Mouse (Mus musculus): ENCODE data around the gene Slc8a1. TPM values are rescaled to one million over a fixed set of nuclear protein-coding genes. Genes with fewer than 3 reads are reported as not detected.
A peak's percentile ranks its signal among the peaks of the same experiment; 100 is the strongest.

The Slc8a1 gene
- polyA plus RNA-seq, 1 experiment from 2014 or later, result 84.6 TPM

DNA sequence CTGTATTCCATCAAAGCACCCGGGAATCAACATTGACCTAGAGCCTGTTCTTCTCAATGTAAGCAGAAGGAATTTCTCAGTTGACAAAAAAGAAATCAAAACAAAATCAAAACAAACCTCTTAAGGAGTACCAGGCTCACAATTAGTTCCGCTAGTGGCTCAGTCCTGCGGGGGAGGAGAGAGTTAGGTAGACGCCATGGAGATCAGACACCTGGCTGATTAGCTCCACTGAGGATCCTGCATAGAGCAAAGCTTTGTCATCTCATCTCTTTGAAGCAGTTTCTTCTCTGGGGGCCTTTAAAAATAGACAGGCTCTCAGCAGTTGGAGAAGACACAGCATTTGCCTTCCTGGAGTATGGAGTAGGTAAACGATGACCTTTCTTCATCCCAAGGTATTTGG, 192.2 kb downstream of the Slc8a1 start:
- 75% methylated on average over 5 of the region's 5 CpGs for WGBS
- Histone ChIP-seq H3K9ac (ENCODE audit: low read length) (no peak overlapping the region), H3K4me2 (ENCODE audit: low read depth, low read length) (no peak overlapping the region), H3K36me3 (ENCODE audit: control insufficient read depth, insufficient read depth) (peaks cover 3% of the 10 kb centered on the region), H3K27ac (ENCODE audit: low read length) (no peak overlapping the region; the same call in 1 of the 2 replicates), H3K27me3 (ENCODE audit: control insufficient read depth, insufficient read depth, low read length) (no peaks in the 10 kb centered on the region), H3K4me1 (ENCODE audit: control insufficient read depth, insufficient read depth, low read length) (peaks cover 50% of the 10 kb centered on the region), H3K9me3 (replicated peaks; ENCODE audit: control insufficient read depth, low read length) (no peaks in the 10 kb centered on the region), H3K4me3 (ENCODE audit: low read length) (no peak overlapping the region)
- ATAC-seq (replicated peaks; ENCODE audit: extremely low read depth, insufficient read depth, low FRiP score), result no peak

DNA sequence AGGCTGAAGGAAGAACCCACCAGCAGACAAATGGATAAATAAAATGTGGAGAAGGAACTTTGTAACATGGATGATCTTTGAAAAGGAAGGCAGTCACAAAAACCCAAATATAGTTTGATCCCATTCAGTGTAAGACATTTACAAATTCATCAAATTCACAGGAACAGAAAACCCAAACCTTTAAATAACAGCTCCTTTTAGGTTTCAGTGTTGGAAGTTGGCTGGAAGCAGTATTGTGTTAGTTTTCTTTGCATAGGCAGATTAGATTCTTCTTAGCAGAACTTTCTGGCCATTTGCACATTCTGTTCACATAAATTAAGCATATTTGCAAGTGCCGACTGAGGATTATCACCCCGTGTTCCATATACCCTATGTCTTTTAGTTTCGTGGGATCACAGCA, 193.3 kb downstream of the Slc8a1 start:
- no peak for ATAC-seq (replicated peaks; ENCODE audit: extremely low read depth, insufficient read depth, low FRiP score)
- no peak overlapping the region for H3K27ac ChIP-seq (ENCODE audit: low read length)
- H3K9me3 ChIP-seq (replicated peaks; ENCODE audit: control insufficient read depth, low read length), result no peaks in the 10 kb centered on the region
- no peaks in the 10 kb centered on the region for H3K27me3 ChIP-seq (ENCODE audit: control insufficient read depth, insufficient read depth, low read length)
- peaks cover 44% of the 10 kb centered on the region for H3K4me1 ChIP-seq (ENCODE audit: control insufficient read depth, insufficient read depth, low read length)
- H3K4me3 ChIP-seq (ENCODE audit: low read length), result no peak overlapping the region
- no peak overlapping the region for H3K9ac ChIP-seq (ENCODE audit: low read length)
- 52% methylated on average over 3 of the region's 3 CpGs for WGBS
- peaks cover 3% of the 10 kb centered on the region; the same call in 1 of the 2 replicates for H3K36me3 ChIP-seq (ENCODE audit: control insufficient read depth, insufficient read depth)
- no peak overlapping the region for H3K4me2 ChIP-seq (ENCODE audit: low read depth, low read length)

DNA sequence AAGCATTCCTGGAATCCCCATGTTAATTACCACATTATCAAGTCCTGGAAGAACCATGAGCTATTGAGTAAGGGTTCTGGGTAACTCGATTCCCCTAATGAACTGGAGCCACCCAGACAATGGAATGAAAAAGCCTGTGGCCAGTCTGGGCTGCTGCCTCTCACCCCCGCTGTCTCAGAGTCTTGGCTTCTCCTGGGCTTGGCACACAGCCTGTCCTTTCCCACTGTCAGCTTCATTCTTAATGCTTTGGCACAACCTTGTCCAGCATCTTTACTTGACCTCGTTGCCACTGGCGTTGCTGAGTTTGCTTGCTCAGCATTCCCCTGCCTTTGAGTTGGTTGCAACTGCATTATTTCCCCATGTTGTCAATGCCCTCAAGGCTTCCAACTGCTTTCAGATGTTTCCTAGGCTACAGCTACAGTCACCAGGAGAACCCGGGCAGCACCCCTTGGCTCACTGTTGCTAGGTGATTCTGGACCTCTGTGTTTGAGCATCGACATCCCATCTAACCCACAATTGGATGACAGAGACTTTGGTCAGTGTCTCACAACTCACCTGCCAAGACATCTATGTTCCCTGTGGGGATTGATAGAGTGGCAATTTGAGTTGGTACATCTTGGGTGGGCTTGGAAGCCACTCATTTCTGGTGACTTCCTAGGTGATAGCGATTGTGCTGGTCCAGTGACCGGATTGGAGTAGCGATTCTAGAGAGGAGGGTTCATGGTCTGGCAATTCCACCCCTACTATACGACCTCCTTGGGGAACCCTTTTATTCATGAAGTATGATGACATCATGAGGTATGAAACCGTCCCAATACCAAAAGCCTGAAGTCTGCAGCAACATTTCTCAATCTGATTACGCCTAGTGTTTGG, 195.6 kb downstream of the Slc8a1 start:
- 70% methylated on average over 12 of the region's 12 CpGs for WGBS
- Histone ChIP-seq H3K4me1 (ENCODE audit: control insufficient read depth, insufficient read depth, low read length) (peaks cover 63% of the 10 kb centered on the region), H3K9ac (ENCODE audit: low read length) (no peak overlapping the region), H3K36me3 (ENCODE audit: control insufficient read depth, insufficient read depth) (peaks cover 3% of the 10 kb centered on the region; the same call in 1 of the 2 replicates), H3K4me3 (ENCODE audit: low read length) (no peak overlapping the region), H3K27me3 (ENCODE audit: control insufficient read depth, insufficient read depth, low read length) (no peaks in the 10 kb centered on the region), H3K4me2 (ENCODE audit: low read depth, low read length) (no peak overlapping the region), H3K9me3 (replicated peaks; ENCODE audit: control insufficient read depth, low read length) (no peaks in the 10 kb centered on the region), H3K27ac (ENCODE audit: low read length) (0 out of 2 replicates have a peak overlapping the region, but pooled peaks have one; percentile 0)
- no peak for ATAC-seq (replicated peaks; ENCODE audit: extremely low read depth, insufficient read depth, low FRiP score)

DNA sequence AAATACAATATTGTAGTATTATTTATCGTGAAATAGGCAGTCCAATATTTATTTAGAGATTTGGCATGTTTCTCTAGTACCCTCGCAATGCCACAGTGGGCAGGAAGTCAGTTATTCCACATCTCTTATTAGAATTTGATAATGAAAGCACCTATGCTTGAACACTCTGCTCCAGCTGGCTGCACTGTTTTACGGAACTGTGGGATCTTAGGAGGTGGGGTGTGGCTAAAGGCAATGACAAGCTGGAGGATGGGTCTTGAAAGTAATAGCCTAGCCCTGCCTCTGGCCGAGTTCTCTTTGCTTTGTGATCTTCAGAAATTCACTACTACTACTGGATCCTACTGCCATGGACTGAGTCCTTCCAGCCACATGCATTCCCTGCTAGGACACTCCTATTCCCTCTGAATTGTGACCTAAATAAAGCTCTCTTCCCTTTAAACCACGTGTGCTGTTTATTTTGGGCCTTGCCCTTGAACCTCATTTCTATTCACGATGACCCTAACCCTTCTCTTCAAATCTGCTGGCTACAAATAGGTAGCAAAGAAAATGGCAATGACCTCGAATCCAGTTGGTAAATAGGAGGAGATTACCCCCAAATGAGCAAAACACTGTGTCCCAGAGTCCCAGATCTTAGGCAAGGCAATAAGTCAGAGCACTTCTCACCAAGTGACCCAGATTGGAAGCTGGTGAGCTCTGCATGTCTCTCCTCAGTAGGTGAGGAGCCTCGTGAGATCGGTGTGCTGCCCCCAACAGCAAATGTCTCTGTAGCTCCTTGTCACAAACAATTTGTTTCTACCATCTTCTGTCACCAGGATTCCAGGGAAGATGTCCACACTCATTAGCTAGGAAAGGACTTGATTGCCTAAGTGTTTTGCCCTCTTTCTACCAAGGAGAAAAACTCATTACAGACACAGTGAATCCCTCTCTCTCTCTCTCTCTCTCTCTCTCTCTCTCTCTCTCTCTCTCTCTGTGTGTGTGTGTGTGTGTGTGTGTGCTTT, 199.7 kb downstream of the Slc8a1 start:
- ATAC-seq (replicated peaks; ENCODE audit: extremely low read depth, insufficient read depth, low FRiP score), result peak; percentile 80
- Histone ChIP-seq H3K9ac (ENCODE audit: low read length) (peak overlapping the region; percentile 22; the same call in 1 of the 2 replicates), H3K27me3 (ENCODE audit: control insufficient read depth, insufficient read depth, low read length) (no peaks in the 10 kb centered on the region), H3K9me3 (replicated peaks; ENCODE audit: control insufficient read depth, low read length) (no peaks in the 10 kb centered on the region), H3K4me3 (ENCODE audit: low read length) (no peak overlapping the region), H3K27ac (ENCODE audit: low read length) (peak overlapping the region; percentile 71), H3K36me3 (ENCODE audit: control insufficient read depth, insufficient read depth) (no peaks in the 10 kb centered on the region), H3K4me1 (ENCODE audit: control insufficient read depth, insufficient read depth, low read length) (peaks cover 41% of the 10 kb centered on the region), H3K4me2 (ENCODE audit: low read depth, low read length) (peak overlapping the region; percentile 44)
- 36% methylated on average over 9 of the region's 9 CpGs for WGBS

DNA sequence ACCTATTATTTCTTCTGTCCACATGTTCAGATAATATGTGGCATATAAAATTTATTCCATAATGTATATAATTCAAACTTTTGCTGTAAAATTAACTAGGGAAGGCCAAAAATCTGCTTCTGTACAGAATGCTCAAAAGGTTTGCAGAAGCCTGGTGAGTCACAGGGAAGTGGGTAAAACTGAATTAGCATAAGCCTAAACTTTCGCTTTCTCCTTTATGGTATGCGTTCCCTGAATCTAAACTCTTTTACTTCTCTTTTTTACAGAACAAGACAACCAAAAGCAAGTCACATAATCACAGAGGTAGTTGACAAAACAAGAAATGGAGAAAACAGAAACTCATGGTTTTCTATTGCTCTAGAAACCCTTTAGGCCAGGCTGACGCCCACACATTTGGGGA, 202.1 kb downstream of the Slc8a1 start:
- no peak for ATAC-seq (replicated peaks; ENCODE audit: extremely low read depth, insufficient read depth, low FRiP score)
- peaks cover 31% of the 10 kb centered on the region for H3K4me1 ChIP-seq (ENCODE audit: control insufficient read depth, insufficient read depth, low read length)

DNA sequence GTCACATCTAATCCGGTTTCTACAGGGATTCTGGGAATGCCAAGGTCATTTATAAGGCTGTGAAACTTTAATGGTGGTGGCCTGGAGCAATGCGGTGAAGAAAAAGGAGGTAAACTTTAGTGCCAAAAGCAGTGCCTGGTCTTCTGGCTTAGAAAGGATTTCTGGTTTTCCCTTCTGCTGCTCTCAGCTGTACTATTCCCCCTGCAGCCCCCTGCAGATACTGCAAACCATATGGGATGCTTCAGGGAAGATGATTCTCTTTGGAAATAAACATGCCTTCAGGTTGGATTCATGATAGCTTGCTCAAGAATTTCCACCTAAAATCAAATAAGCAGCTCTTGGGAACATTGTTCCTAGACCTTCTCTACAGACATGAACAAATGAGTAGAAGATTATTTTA, 208.3 kb downstream of the Slc8a1 start:
- no peak overlapping the region for H3K9ac ChIP-seq (ENCODE audit: low read length)
- no peaks in the 10 kb centered on the region for H3K9me3 ChIP-seq (replicated peaks; ENCODE audit: control insufficient read depth, low read length)
- ATAC-seq (replicated peaks; ENCODE audit: extremely low read depth, insufficient read depth, low FRiP score), result no peak
- WGBS, result 68% methylated on average over 2 of the region's 2 CpGs
- no peak overlapping the region for H3K4me3 ChIP-seq (ENCODE audit: low read length)
- H3K4me1 ChIP-seq (ENCODE audit: control insufficient read depth, insufficient read depth, low read length), result peaks cover 11% of the 10 kb centered on the region; the same call in 1 of the 2 replicates
- no peak overlapping the region for H3K27ac ChIP-seq (ENCODE audit: low read length)
- no peak overlapping the region for H3K4me2 ChIP-seq (ENCODE audit: low read depth, low read length)
- H3K36me3 ChIP-seq (ENCODE audit: control insufficient read depth, insufficient read depth), result no peaks in the 10 kb centered on the region
- H3K27me3 ChIP-seq (ENCODE audit: control insufficient read depth, insufficient read depth, low read length), result no peaks in the 10 kb centered on the region

More for the DNA sequence above, 202.1 kb downstream of the Slc8a1 start:
- H3K27me3 ChIP-seq (ENCODE audit: control insufficient read depth, insufficient read depth, low read length), result no peaks in the 10 kb centered on the region
- H3K4me3 ChIP-seq (ENCODE audit: low read length), result no peak overlapping the region
- no peaks in the 10 kb centered on the region for H3K9me3 ChIP-seq (replicated peaks; ENCODE audit: control insufficient read depth, low read length)
- no peak overlapping the region for H3K27ac ChIP-seq (ENCODE audit: low read length)
- no peak overlapping the region for H3K9ac ChIP-seq (ENCODE audit: low read length)
- WGBS, result 83% methylated on average over 3 of the region's 3 CpGs
- H3K4me2 ChIP-seq (ENCODE audit: low read depth, low read length), result no peak overlapping the region
- H3K36me3 ChIP-seq (ENCODE audit: control insufficient read depth, insufficient read depth), result no peaks in the 10 kb centered on the region

DNA sequence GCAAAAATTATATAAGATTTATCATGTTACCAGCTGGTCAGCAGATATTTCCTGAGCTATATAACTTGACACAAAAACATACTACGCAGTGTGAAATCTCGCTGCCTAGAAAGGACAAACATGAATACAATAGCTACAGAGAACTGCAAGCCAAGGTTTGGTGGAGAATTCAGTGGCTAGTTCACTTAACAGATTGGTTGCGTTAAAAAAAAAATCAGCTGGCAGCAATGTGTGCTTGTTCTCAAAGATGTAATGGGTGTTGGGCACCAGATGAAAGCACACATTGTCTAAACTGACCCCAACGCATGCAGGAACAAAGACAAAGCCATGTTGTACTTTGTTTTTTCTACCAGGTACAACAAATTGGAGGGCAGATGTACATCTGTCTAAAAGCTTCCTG, 209.2 kb downstream of the Slc8a1 start:
- no peak for ATAC-seq (replicated peaks; ENCODE audit: extremely low read depth, insufficient read depth, low FRiP score)
- WGBS, result 81% methylated on average over 4 of the region's 4 CpGs
- H3K36me3 ChIP-seq (ENCODE audit: control insufficient read depth, insufficient read depth), result no peaks in the 10 kb centered on the region

DNA sequence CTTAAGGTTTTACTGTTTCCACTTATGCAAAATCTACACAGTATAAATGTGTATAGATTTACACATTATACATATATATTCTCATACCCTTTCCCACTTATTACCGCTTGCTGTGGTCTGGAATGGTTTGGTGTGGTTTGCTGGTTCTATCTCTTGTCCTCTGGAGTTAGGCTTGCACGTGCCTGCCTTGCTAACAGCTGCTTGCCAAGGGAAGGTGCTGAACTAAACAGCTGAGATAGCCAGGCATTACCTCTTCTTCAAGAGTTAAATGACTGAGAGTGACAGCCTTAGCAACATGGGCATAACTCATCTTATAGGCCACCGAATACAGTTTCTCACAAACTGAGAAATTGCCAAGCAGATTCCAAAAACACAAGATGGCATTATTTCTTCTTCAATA, 211.7 kb downstream of the Slc8a1 start:
- 80% methylated on average over 3 of the region's 3 CpGs for WGBS
- H3K27me3 ChIP-seq (ENCODE audit: control insufficient read depth, insufficient read depth, low read length), result no peaks in the 10 kb centered on the region
- no peaks in the 10 kb centered on the region for H3K36me3 ChIP-seq (ENCODE audit: control insufficient read depth, insufficient read depth)
- no peaks in the 10 kb centered on the region for H3K9me3 ChIP-seq (replicated peaks; ENCODE audit: control insufficient read depth, low read length)
- H3K4me1 ChIP-seq (ENCODE audit: control insufficient read depth, insufficient read depth, low read length), result peaks cover 25% of the 10 kb centered on the region
- H3K27ac ChIP-seq (ENCODE audit: low read length), result no peak overlapping the region
- no peak overlapping the region for H3K4me3 ChIP-seq (ENCODE audit: low read length)
- no peak overlapping the region for H3K4me2 ChIP-seq (ENCODE audit: low read depth, low read length)
- no peak for ATAC-seq (replicated peaks; ENCODE audit: extremely low read depth, insufficient read depth, low FRiP score)
- no peak overlapping the region for H3K9ac ChIP-seq (ENCODE audit: low read length)

More for the DNA sequence above, 209.2 kb downstream of the Slc8a1 start:
- Histone ChIP-seq H3K4me2 (ENCODE audit: low read depth, low read length) (no peak overlapping the region), H3K4me1 (ENCODE audit: control insufficient read depth, insufficient read depth, low read length) (peaks cover 16% of the 10 kb centered on the region; the same call in 1 of the 2 replicates), H3K27ac (ENCODE audit: low read length) (no peak overlapping the region), H3K27me3 (ENCODE audit: control insufficient read depth, insufficient read depth, low read length) (no peaks in the 10 kb centered on the region), H3K4me3 (ENCODE audit: low read length) (no peak overlapping the region), H3K9me3 (replicated peaks; ENCODE audit: control insufficient read depth, low read length) (no peaks in the 10 kb centered on the region), H3K9ac (ENCODE audit: low read length) (no peak overlapping the region)

Data from heart, embryonic 16.5 days (tissue).